ENCODE assay signal across 22 mouse cellular contexts in the genomic region with DNA sequence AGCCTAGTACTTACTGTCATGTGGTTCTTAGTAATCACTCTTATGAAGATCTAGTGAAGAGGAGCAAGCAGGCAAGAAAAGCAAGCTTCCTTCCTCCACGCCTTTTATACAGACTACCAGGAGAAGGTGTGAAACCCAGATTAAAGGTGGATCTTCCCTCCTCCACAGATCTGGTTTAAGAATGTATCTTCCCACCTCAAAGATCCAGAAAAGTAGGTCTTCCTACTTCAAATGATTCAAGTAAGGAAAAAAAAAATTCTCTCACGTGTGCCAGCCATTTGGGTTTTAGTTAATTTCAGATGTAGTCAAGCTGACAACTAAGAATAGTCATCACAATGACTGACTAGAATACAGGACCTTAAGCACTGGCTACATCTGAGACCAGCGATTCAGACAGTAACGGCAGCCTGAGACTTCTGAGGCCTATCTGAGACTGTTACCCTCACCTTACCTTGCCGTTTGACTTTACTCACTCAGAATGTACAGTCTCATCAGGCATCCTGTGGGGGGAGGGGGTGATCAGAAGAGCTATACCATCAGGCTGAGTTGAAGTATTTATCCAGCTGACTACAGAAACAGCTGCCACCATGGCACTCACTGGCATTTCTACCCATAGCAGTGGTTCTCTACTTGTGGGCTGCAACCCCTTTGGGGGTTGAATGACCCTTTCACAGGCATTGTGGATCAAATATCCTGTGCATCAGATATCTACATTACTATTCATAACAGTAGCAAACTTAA.
DNase-seq lines count a peak whose midpoint lies in the region; TF ChIP-seq lines count a peak whose summit lies in the region.
"Had no signal": no experiment of that assay in that cellular context is flagged by ENCODE, and none has a peak within 500 bp of the region (broad histone marks: within the 10 kb centered on the region; RNA-seq: fewer than 3 reads in every experiment).

No protein-coding gene starts in this region.

- no peaks in the 10 kb centered on the region for H3K36me3 ChIP-seq in myocyte (ENCODE audit: control insufficient read depth, insufficient read depth)
- H3K36me3 ChIP-seq: embryonic facial prominence, embryonic 13.5 days; embryonic facial prominence, embryonic 15.5 days; forebrain, embryonic 10.5 days; forebrain, embryonic 12.5 days had no signal

- H3ac ChIP-seq in myocyte (ENCODE audit: control insufficient read depth, insufficient read length) = no peak overlapping the region

- peak overlapping the region; percentile 96; the same call in 1 of the 2 replicates for H3K27ac ChIP-seq in gastrocnemius, adult 2 months
- H3K27ac ChIP-seq: embryonic facial prominence, embryonic 13.5 days; embryonic facial prominence, embryonic 15.5 days; forebrain, embryonic 10.5 days; forebrain, embryonic 12.5 days had no signal

- peak overlapping the region; percentile 56 for H3K4me2 ChIP-seq in myocyte (ENCODE audit: low read depth)
- H3K4me2 ChIP-seq: embryonic facial prominence, embryonic 13.5 days; embryonic facial prominence, embryonic 15.5 days; forebrain, embryonic 12.5 days had no signal

- no peak for DNase-seq in gastrocnemius, adult 2 months
- DNase-seq in gastrocnemius, adult 8-10 months (ENCODE audit: low spot score in 2 of 2) = no peak
- peak; percentile 48 for DNase-seq in CD4-positive helper T cell, adult 2 months (ENCODE audit: low read depth, low spot score)
- no peak for DNase-seq in thymus, adult 18-20 months
- no peak for DNase-seq in testis, postnatal 14 days (ENCODE audit: low spot score)
- DNase-seq in adrenal gland, adult 18-20 months (ENCODE audit: low spot score in 2 of 2) = no peak
- DNase-seq: adrenal gland, adult 2 months; adrenal gland, postnatal 10 days; adrenal gland, postnatal 25 days; cerebellum, adult 11 months; cerebellum, adult 18-20 months; cerebellum, adult 8-10 months; cerebellum, adult 9-11 months; cerebellum, postnatal 14 days; cerebellum, postnatal 36 days; embryo, embryonic 11 days had no signal

- no peaks in the 10 kb centered on the region for H3K27me3 ChIP-seq in myocyte (ENCODE audit: control insufficient read depth, insufficient read depth, insufficient read length)
- H3K27me3 ChIP-seq: embryonic facial prominence, embryonic 13.5 days; embryonic facial prominence, embryonic 15.5 days; forebrain, embryonic 12.5 days had no signal

- TF ChIP-seq CTCF in gastrocnemius, adult 2 months (IDR thresholded peaks at IDR 0.05) = no peak

- H3K4me3 ChIP-seq in gastrocnemius, adult 2 months = no peak overlapping the region
- no peak overlapping the region for H3K4me3 ChIP-seq in myocyte
- H3K4me3 ChIP-seq: embryonic facial prominence, embryonic 13.5 days; embryonic facial prominence, embryonic 15.5 days; erythroblast, embryonic 14.5 days; forebrain, embryonic 10.5 days; forebrain, embryonic 12.5 days had no signal

- H3K79me2 ChIP-seq in myocyte (ENCODE audit: control insufficient read depth, insufficient read depth) = peaks cover 86% of the 10 kb centered on the region

- intact Hi-C loops in gastrocnemius, adult 2 months (cut with DNase I) = no loop called here

- TF ChIP-seq POLR2A in myocyte (IDR thresholded peaks at IDR 0.05; ENCODE audit: insufficient read length, low read depth) = no peak

TF ChIP-seq in myocyte, 11 proteins besides CTCF, POLR2A, EP300 and RAD21:
- TF ChIP-seq SRF (IDR thresholded peaks at IDR 0.05; ENCODE audit: control insufficient read depth, insufficient read length, low read depth) (no peak), REST (IDR thresholded peaks at IDR 0.05; ENCODE audit: insufficient read depth, insufficient read length) (no peak), MYOG (IDR thresholded peaks at IDR 0.05; ENCODE audit: control insufficient read depth in 1 of 3, insufficient read depth in 1 of 3, insufficient read length in 2 of 3, low read depth in 2 of 3) (peak in 2 of 3 experiments; percentile 20 to 73), MAX (IDR thresholded peaks at IDR 0.05; ENCODE audit: low read depth) (no peak), TCF3 (IDR thresholded peaks at IDR 0.05; ENCODE audit: insufficient read length, low read depth) (peak; percentile 45), POLR2AphosphoS2 (IDR thresholded peaks at IDR 0.05; ENCODE audit: insufficient read length, low read depth) (no peak), USF1 (IDR thresholded peaks at IDR 0.05; ENCODE audit: low read depth) (no peak), TCF12 (IDR thresholded peaks at IDR 0.05; ENCODE audit: insufficient read depth, poor library complexity, severe bottlenecking) (no peak), MYOD1 (IDR thresholded peaks at IDR 0.05; ENCODE audit: control insufficient read depth in 1 of 3, insufficient read length in 2 of 3, low read depth in 2 of 3) (peak in 2 of 3 experiments; percentile 83 to 89), CEBPB (IDR thresholded peaks at IDR 0.05; ENCODE audit: insufficient read depth, poor library complexity, severe bottlenecking) (no peak), E2F4 (IDR thresholded peaks at IDR 0.05; ENCODE audit: insufficient read depth) (no peak)
